Mouse (Mus musculus) lung, embryonic 16.5 days (tissue): ENCODE results near the gene Dnajb5. TPM values are rescaled to one million over a fixed set of nuclear protein-coding genes. Genes with fewer than 3 reads are reported as not detected.

Experiments used
- ATAC-seq: fragments of 200-750 bp; cut with Nextera tagmentation; 2 replicates; pipeline ENCODE4 v1.8.0; 2017; ENCODE audit warnings: low read depth, mild to moderate bottlenecking, moderate library complexity
- H3K27ac ChIP-seq: fragments of 300-500 bp; sonication (generic); 2 replicates; pipeline ENCODE4 v1.5.1; 2014; ENCODE audit warnings: mild to moderate bottlenecking, control low read depth, low read length
- H3K27me3 ChIP-seq: fragments of 300-500 bp; sonication (generic); 2 replicates; pipeline ENCODE4 v1.6.1; 2014; ENCODE audit warnings: low read depth, low read length, mixed read lengths; ENCODE audit not compliant: control insufficient read depth, insufficient read depth
- H3K36me3 ChIP-seq: fragments of 300-500 bp; sonication (generic); 2 replicates; pipeline ENCODE4 v1.6.1; 2014; ENCODE audit warnings: low read length; ENCODE audit not compliant: control insufficient read depth, insufficient read depth
- H3K4me1 ChIP-seq: fragments of 300-500 bp; sonication (generic); replicated peaks from 2 replicates; pipeline ENCODE4 v1.6.1; 2014; ENCODE audit warnings: low read length, mixed read lengths; ENCODE audit not compliant: control insufficient read depth, insufficient read depth
- H3K4me2 ChIP-seq: fragments of 300-500 bp; sonication (generic); 2 replicates; pipeline ENCODE4 v1.6.1; 2014; ENCODE audit warnings: low read depth, low read length, control low read depth
- H3K4me3 ChIP-seq: fragments of 300-500 bp; sonication (generic); 2 replicates; pipeline ENCODE4 v1.5.1; 2014; ENCODE audit warnings: mild to moderate bottlenecking, low read length, control low read depth
- H3K9ac ChIP-seq: fragments of 300-500 bp; sonication (generic); 2 replicates; pipeline ENCODE4 v1.6.1; 2014; ENCODE audit warnings: low read length, control low read depth
- H3K9me3 ChIP-seq: fragments of 300-500 bp; sonication (generic); 2 replicates; pipeline ENCODE4 v1.6.1; 2016; ENCODE audit warnings: low read length; ENCODE audit not compliant: control insufficient read depth
- WGBS: fragments of 180-500 bp; shearing (Covaris S2); extraction: QIAGEN DNeasy Blood & Tissue Kit; methylation state at CpG from one replicate; pipeline ENCODE4 v1.1.7; 2014; 5-methylcytosine and 5-hydroxymethylcytosine counted together
- polyA plus RNA-seq: library from polyadenylated mRNA; unstranded; fragments of >200 nt; fragmentation: Nextera tagmentation; extraction: Ambion mirVana; gene quantifications from 2 replicates; pipeline ENCODE4 v1.2.1, GENCODE M21; 2015

The Dnajb5 gene
- polyA plus RNA-seq, 1 experiment from 2014 or later, result 7.3 TPM

GRCm38 (mm10) chr4:42956581-42956980 lies 7.0 kb downstream of the Dnajb5 start:
- Histone ChIP-seq H3K4me3 (no peak overlapping the region), H3K27me3 (no peaks in the 10 kb centered on the region), H3K4me1 (no peaks in the 10 kb centered on the region), H3K36me3 (peaks cover 10% of the 10 kb centered on the region), H3K4me2 (no peak overlapping the region), H3K9ac (no peak overlapping the region), H3K27ac (no peak overlapping the region), H3K9me3 (no peaks in the 10 kb centered on the region)
- 94% methylated on average over 17 of the region's 17 CpGs for WGBS
- ATAC-seq, result no peak

- Histone ChIP-seq H3K27me3 (no peaks in the 10 kb centered on the region), H3K9ac (no peak overlapping the region), H3K4me1 (no peaks in the 10 kb centered on the region), H3K9me3 (no peaks in the 10 kb centered on the region), H3K4me2 (no peak overlapping the region), H3K4me3 (no peak overlapping the region), H3K27ac (no peak overlapping the region), H3K36me3 (peaks cover 10% of the 10 kb centered on the region)
- 86% methylated on average over 11 of the region's 11 CpGs for WGBS
- ATAC-seq, result no peak
Measured at GRCm38 (mm10) chr4:42957306-42957705, 7.7 kb downstream of the Dnajb5 start.

- Histone ChIP-seq H3K9me3 (no peaks in the 10 kb centered on the region), H3K27me3 (no peaks in the 10 kb centered on the region), H3K27ac (no peak overlapping the region), H3K4me3 (no peak overlapping the region), H3K4me2 (no peak overlapping the region), H3K9ac (no peak overlapping the region), H3K4me1 (no peaks in the 10 kb centered on the region), H3K36me3 (peaks cover 10% of the 10 kb centered on the region)
- no peak for ATAC-seq
- 86% methylated on average over 8 of the region's 8 CpGs for WGBS
Measured at GRCm38 (mm10) chr4:42957979-42958378, 8.4 kb downstream of the Dnajb5 start.

GRCm38 (mm10) chr4:42958942-42959341 lies 9.3 kb downstream of the Dnajb5 start:
- Histone ChIP-seq H3K4me1 (no peaks in the 10 kb centered on the region), H3K36me3 (peaks cover 10% of the 10 kb centered on the region), H3K9ac (no peak overlapping the region), H3K27ac (no peak overlapping the region), H3K9me3 (no peaks in the 10 kb centered on the region), H3K27me3 (no peaks in the 10 kb centered on the region), H3K4me2 (no peak overlapping the region), H3K4me3 (no peak overlapping the region)
- WGBS, result 55% methylated on average over 8 of the region's 8 CpGs
- ATAC-seq, result no peak

- Histone ChIP-seq H3K4me2 (no peak overlapping the region), H3K9ac (no peak overlapping the region), H3K4me3 (no peak overlapping the region), H3K9me3 (no peaks in the 10 kb centered on the region), H3K27me3 (no peaks in the 10 kb centered on the region), H3K36me3 (peaks cover 10% of the 10 kb centered on the region), H3K27ac (no peak overlapping the region), H3K4me1 (no peaks in the 10 kb centered on the region)
- WGBS, result 56% methylated on average over 4 of the region's 4 CpGs
- ATAC-seq, result no peak
Measured at GRCm38 (mm10) chr4:42959382-42959781, 9.8 kb downstream of the Dnajb5 start.

- no peak; the same call in 1 of the 2 replicates for ATAC-seq
- Histone ChIP-seq H3K4me3 (no peak overlapping the region), H3K36me3 (peaks cover 7% of the 10 kb centered on the region), H3K4me1 (no peaks in the 10 kb centered on the region; the same call in 1 of the 2 replicates), H3K27me3 (no peaks in the 10 kb centered on the region), H3K27ac (no peak overlapping the region), H3K4me2 (no peak overlapping the region), H3K9me3 (no peaks in the 10 kb centered on the region), H3K9ac (no peak overlapping the region)
- 26% methylated on average over 4 of the region's 4 CpGs for WGBS
Measured at GRCm38 (mm10) chr4:42961592-42961991, 12.0 kb downstream of the Dnajb5 start.

- H3K9me3 ChIP-seq, result no peaks in the 10 kb centered on the region
- H3K27ac ChIP-seq, result no peak overlapping the region
- no peak overlapping the region for H3K4me2 ChIP-seq
- WGBS, result 90% methylated on average over 2 of the region's 2 CpGs
- no peaks in the 10 kb centered on the region for H3K27me3 ChIP-seq
- no peaks in the 10 kb centered on the region; the same call in 1 of the 2 replicates for H3K4me1 ChIP-seq
- no peak overlapping the region for H3K9ac ChIP-seq
- ATAC-seq, result no peak
- H3K36me3 ChIP-seq, result no peaks in the 10 kb centered on the region
- H3K4me3 ChIP-seq, result no peak overlapping the region
Measured at GRCm38 (mm10) chr4:42963480-42963879, 13.9 kb downstream of the Dnajb5 start.

GRCm38 (mm10) chr4:42965039-42965719 lies 15.6 kb downstream of the Dnajb5 start:
- Histone ChIP-seq H3K4me3 (no peak overlapping the region), H3K9ac (no peak overlapping the region)
- 13% methylated on average over 12 of the region's 12 CpGs for WGBS

GRCm38 (mm10) chr4:42969304-42969703 lies 19.7 kb downstream of the Dnajb5 start, which contains the start of gene 1700022I11Rik:
1700022I11Rik (plus strand) TSS chr4:42969604.
- Histone ChIP-seq H3K9ac (no peak within 1 kb of the TSS), H3K9me3 (no peaks in the 10 kb centered on the region), H3K36me3 (no peaks in the 10 kb centered on the region), H3K4me3 (no peak within 1 kb of the TSS), H3K4me2 (no peak within 1 kb of the TSS), H3K4me1 (no peaks in the 10 kb centered on the region; the same call in 1 of the 2 replicates), H3K27me3 (no peaks in the 10 kb centered on the region), H3K27ac (no peak within 1 kb of the TSS)
- ATAC-seq, result no peak
- 84% methylated on average over 4 of the region's 4 CpGs for WGBS

More at GRCm38 (mm10) chr4:42965039-42965719, 15.6 kb downstream of the Dnajb5 start:
- H3K4me2 ChIP-seq, result peak overlapping the region; percentile 32
- H3K9me3 ChIP-seq, result no peaks in the 10 kb centered on the region
- no peaks in the 10 kb centered on the region for H3K27me3 ChIP-seq
- peak; percentile 36; the same call in 1 of the 2 replicates for ATAC-seq
- no peaks in the 10 kb centered on the region; the same call in 1 of the 2 replicates for H3K4me1 ChIP-seq
- no peak overlapping the region for H3K27ac ChIP-seq
- H3K36me3 ChIP-seq, result no peaks in the 10 kb centered on the region
